Mouse (Mus musculus): ENCODE data around the gene Atp8b3.

- TF ChIP-seq EP300 (IDR thresholded peaks at IDR 0.05; ENCODE audit: low read depth) (no peak), CTCF (IDR thresholded peaks at IDR 0.05; ENCODE audit: low read depth) (no peak)
These were observed 20.5 kb upstream of the Atp8b3 start for GRCm38 (mm10) chr10:80559431-80559830.

Data from liver, postnatal 0 days (tissue).